Mouse (Mus musculus): ENCODE measurements at regions not wholly inside any gene's neighbourhood (a gene's known extent, or its start where the extent isn't known, plus 50 kb on each side); places are given as distances from the start of the nearest gene placed in this dataset.

DNA sequence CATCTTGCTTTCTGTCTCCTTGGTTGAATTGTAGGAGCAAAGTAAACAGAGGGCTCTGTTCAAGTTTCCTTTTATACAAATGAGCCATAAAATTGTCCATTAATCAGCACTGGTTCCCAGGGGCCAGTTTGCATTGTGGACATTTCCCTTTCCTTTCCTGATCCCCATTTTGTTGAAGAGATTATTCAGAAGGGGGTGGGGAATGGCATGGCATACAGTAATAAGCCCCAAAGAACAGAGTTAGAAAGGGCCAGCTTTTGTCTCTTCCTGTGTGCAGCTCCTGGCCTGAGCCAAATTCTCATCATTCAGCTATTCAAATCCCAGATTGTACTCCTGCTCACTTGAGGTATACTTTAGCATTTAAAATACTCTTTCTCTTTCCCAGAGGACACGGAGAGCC, 441.8 kb downstream of the Epha4 start:
- TF ChIP-seq CTCF (IDR thresholded peaks at IDR 0.05; ENCODE audit: extremely low read depth, insufficient read depth, insufficient read length, insufficient replicate concordance) (no peak), POLR2A (IDR thresholded peaks at IDR 0.05; ENCODE audit: low read depth, low read length) (no peak)

All from spleen, adult 2 months (tissue).